Mouse (Mus musculus): ENCODE results near the gene Kif27.

- TF ChIP-seq CTCF (IDR thresholded peaks at IDR 0.05; ENCODE audit: low read depth) (no peak), EP300 (IDR thresholded peaks at IDR 0.05; ENCODE audit: low read depth) (no peak)
Measured at GRCm38 (mm10) chr13:58334116-58334515, 24.8 kb downstream of the Kif27 start.
